Mouse (Mus musculus) thymus, postnatal 10 days (tissue): Measurements from ENCODE around the gene Tdrd7.
A peak's percentile ranks its signal among the peaks of the same experiment; 100 is the strongest.

Experiments
- DNase-seq, 2 experiments: peaks; one replicate each; pipeline ENCODE4 v3.0.0; 2021; ENCODE audit warnings: low spot score in 2 of 2

The Tdrd7 gene

DNA sequence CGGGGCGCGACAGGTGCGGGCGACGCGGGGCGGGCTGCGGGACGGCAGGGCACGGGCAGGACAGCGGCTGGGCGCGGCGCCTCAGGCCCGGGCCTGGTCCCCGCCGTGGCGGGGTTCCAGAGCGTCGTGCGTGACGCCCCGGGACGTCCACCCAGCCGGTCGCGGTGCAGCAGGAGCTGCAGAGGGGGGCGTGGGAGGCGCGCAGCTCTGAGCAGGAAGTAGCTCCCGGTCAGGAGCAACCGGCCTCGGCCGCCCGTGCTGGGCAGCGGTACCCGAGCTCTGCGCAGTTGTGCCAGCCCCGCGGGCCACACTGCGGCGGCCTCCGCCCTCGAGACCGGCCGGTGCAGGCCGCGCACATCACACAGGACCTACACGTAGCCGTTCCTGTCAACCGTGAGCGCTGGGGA, 7.3 kb downstream of the Tdrd7 start:
- DNase-seq = peak; percentile 7 to 20

DNA sequence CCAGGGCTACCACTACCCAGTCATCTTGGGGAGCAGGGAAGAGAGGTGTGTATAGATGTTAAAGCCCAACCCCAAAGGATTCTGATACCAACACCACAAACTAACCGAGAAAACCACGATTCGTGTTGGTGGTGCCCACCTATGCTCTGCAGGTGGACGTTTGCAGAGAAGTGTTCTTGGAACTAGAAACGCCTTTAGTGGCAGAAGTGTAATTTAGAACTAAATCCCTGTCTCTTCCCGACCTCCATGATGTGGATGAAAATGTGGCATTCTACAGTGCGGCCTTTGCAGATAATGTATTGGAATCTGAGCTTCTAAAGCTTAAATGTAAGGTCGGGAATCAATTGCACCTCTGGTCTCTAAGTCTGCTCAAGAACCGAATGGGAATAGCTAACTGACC, 7.8 kb downstream of the Tdrd7 start:
- DNase-seq = no peak

GRCm38 (mm10) chr4:45976931-45977667, 12.0 kb downstream of the Tdrd7 start:
- DNase-seq = no peak

DNA sequence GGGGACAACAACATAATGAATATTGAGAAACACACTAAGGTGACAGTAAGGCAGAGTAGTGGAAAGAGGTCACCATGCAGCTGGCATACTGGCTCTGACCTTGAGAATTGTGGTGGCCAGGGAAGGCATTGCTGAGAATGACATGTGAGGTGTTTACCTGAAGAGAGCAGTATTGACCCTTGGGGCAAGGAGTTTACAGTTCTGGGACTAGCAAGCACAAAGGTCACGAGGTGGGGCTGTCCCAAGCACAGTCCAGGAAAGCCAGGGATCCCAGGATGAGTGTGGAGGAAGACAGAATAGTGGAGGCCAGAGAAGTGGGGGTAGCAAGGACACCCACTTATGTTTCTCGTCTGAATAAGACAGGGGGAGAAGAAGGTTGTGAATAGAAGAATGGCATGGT, 14.8 kb downstream of the Tdrd7 start:
- no peak for DNase-seq

DNA sequence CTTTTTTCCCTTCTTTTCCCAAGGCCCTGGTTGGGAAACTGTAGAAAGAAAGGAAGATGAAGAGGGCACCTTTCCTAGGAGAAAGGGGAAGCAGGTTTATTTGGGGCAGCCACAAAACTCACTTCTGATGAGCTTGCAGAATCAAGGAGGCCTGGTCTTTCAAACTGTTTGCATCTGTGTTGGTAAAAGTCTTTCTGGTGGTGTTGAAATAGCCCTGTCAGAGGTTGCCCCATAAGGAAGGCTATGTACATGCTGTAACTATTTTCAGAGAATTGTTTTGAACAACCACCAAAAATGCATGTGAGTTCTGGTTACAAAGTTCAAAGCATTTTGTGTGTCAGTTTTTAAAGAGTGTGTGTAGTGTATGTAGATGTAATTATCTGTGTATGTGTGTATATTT, 15.9 kb downstream of the Tdrd7 start:
- no peak for DNase-seq

- DNase-seq = no peak
These were observed 25.4 kb downstream of the Tdrd7 start for GRCm38 (mm10) chr4:45990427-45991135.

GRCm38 (mm10) chr4:45998536-45998935, 33.4 kb downstream of the Tdrd7 start:
- no peak for DNase-seq

DNA sequence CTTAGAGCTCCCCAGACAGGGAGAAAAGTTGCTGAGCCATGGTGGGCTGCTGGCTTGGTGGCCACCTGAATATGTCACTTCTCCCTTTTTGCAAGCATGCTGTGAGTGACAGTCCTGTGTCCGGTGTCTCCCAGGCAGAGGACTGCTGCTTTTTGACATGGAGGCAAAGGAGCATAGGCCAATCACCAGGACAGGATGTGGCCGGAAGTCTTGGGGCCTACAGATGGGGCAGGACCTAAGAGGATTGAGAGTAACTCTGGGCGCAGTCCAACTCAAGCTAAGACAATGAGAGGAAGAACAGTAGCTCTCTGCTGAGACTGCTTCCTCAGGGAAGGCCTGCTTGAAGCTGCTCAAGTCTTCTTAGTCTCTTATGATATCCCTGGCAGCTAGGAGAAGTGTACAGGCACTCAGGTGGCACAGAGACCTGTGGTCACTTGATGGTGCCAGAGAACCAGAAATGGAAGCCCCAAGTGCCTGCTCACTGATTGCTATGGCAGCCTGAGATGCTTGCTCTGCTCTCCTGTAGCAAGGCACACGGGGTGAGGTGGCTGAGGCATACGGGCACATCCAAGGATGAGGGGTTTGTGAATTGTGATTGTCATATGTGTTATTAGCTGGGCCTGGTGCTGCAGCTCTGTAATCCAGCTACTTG, 43.1 kb downstream of the Tdrd7 start:
- no peak for DNase-seq

DNA sequence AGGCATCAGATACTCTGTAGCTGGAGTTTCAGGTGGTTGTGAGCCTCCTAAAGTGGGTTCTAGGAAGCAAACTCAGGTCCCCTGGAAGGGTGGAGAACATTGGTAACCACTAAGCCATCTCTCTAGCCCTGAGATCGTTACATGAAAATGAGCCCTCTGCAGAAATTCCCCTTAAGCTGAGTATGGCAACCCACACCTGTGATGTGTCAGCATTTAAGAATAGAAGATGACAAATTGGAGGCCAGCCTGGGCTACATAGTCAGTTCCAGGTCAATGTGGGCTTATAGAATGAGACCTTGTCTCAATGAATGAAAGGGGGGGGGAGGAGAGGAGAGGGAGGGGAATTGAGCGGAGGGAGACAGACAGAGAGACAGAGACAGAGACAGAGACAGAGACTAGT, 46.6 kb downstream of the Tdrd7 start:
- DNase-seq = no peak

DNA sequence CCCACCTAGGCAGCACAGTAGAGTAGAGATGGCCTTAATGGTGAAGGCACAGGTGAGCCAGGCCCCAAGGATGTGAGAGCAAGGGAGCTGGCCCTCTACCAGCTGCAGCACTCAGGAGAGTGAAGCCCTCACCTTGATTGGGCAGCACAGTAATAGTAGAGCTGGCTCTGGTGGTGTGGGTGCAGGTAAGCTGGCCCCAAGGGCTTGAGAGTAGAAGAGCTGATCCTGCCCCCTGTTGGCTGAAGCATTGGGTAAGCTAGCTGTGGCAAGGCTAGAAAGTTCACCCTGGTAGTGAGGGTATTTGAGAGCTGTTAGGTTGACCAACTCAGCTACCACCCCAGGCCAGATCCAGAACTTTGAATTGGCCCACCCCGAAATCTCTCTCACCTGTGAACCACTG, 50.5 kb downstream of the Tdrd7 start:
- DNase-seq = no peak

- DNase-seq = no peak
These were observed 57.9 kb downstream of the Tdrd7 start for GRCm38 (mm10) chr4:46023021-46023481.

- DNase-seq = no peak
These were observed 60.8 kb downstream of the Tdrd7 start for GRCm38 (mm10) chr4:46025893-46026292.

DNA sequence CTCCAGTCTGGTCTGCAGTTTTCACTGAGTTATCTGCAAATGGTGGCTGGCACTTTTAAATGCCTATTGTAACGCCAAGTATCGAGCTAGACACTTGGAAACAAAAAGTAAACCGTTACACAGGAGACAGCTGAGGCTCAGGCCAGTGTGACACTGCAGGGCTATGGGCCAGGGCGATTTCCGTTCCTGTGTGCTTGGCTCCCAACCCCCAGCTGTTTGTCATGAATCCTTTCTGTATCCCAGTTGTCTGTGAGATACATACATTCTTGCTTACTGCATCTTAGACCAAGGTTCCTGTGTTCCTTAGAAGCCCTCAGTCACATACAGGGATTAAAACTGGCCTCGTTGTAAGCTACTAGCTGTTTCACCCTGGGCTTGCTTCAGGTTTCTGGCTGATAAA, 63.1 kb downstream of the Tdrd7 start:
- no peak for DNase-seq

- DNase-seq = no peak
These were observed 63.6 kb downstream of the Tdrd7 start for GRCm38 (mm10) chr4:46028781-46029180.

DNA sequence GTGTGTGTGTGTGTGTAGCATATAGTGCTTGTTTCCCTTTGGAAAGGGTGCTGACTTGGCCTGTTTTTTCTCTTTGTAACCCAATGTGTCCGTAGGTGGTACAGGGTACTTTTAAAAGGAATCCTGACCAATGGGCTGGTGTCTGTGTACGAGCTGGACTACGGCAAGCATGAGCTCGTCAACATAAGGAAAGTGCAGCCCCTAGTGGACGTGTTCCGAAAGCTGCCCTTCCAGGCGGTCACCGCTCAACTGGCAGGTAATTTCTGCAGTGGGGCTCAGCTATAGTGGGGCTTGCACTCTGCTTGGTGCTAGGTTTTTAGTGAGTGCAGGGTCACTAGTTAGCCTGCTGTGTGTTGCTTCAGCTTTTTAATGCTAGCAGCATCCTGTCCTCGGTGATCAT, 64.4 kb downstream of the Tdrd7 start:
- no peak for DNase-seq

DNA sequence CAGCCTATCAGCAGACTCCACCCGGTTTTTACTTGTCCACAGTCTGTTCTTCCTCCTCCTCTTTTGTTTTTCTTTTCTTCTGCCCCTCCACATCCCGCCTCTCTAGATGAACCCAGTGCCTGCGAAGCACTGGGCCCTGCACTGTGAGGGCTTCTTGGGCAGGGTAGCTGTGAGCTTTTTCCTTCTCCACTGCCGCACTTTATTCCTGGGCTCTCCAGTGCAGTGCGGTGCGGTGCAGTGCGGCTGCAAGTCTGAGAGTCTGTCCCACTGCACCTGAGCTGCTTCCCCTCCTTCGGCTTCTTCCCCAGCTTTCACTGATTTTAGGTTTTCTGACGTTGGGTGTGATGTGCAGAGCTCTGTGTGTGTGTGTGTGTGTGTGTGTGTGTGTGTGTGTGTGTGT, 67.3 kb downstream of the Tdrd7 start:
- DNase-seq = no peak

DNA sequence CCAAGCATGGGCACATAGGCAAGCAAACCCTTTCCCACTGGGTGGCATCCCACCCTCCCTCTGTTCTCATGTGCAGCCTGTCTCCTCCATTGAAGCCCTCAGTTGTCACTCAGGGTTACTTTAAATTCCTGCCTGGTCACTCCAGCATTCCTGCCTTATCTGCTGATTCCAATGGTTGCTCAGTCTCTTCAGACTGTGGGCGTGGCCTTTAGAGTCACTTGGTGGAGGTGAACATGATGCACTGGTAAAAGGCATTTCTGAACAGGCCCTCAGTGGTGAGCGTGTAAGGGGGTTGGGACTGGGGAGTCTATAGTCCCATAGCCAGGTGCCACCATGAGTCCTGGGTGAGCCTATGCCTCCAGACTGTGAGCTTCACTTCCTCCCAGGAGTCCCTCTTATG, 68.1 kb downstream of the Tdrd7 start:
- DNase-seq = no peak

GRCm38 (mm10) chr4:46038591-46038891, 73.4 kb downstream of the Tdrd7 start:
- DNase-seq = no peak

- DNase-seq = peak; percentile 8 to 49
These were observed 74.0 kb downstream of the Tdrd7 start, which contains the start of gene Tmod1 for GRCm38 (mm10) chr4:46038892-46039751. Gene Tmod1 (plus strand): TSS chr4:46038935.

DNA sequence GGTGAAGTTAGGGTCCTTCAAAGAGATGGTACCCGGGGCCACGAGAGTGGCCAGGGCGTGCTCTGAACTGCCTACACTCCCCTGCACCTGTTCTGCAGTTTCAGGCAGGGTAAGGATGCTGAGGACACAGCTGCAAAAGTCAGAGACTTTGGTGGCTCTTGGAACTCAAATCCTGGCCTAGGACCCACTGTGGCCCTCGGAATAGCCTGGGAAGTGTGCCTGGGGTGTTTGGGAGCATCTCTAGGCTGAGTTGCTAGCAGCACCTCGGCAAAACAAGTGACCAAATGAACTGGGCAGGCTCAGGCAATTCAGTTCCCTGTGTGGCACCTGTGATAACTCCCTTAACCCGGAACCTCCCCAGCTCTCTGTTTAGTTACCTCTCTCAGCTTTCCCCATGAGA, 74.8 kb downstream of the Tdrd7 start:
- DNase-seq = no peak

DNA sequence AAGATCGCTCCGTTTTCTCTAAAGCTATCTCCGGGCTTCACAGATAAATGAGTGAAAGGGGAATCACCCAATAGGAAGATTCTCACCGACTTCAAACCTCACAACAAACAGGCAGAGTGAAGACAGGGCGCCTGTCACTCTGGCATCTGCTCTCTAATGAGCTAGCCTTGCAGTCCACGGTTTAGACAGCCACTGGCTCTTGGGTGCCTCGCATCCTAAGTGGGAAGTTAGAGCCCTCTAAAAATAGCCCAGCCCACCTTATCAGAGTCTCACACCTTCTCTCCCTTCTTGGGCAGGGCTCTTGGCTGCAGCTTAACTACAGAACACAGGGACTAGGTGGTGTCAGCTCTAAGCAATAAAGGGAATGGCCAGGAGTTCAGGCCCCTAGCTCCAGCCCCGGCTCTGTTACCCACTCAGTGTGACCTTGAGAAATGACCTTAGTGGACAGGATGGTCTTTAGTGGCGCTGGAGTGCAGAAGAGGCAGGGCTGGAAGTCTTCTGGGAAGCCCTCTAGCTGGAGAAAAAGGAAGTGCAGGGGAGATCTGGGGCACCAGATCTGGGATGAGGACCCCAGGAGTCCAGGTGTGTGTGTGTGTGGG, 75.6 kb downstream of the Tdrd7 start:
- DNase-seq = no peak
